Mouse (Mus musculus) liver, adult 2 months (tissue): ENCODE measurements around the gene Srsf3. TPM values are rescaled to one million over a fixed set of nuclear protein-coding genes. Genes with fewer than 3 reads are reported as not detected.

Experiments
- DNase-seq: peaks from one replicate; pipeline ENCODE4 v3.0.0-alpha.2; 2011; ENCODE audit warnings: low read depth, low spot score; ENCODE audit errors: extremely low read depth
- H3K27ac ChIP-seq: fragments of 200-500 bp; replicated peaks from 2 replicates; pipeline ENCODE4 v1.5.1; 2012; ENCODE audit warnings: low read depth, mild to moderate bottlenecking, control low read depth, inconsistent platforms, low read length; ENCODE audit not compliant: insufficient read depth
- H3K27me3 ChIP-seq: fragments of 200-500 bp; 2 replicates; pipeline ENCODE4 v1.6.1; 2012; ENCODE audit warnings: mild to moderate bottlenecking, moderate library complexity, low read length, inconsistent platforms; ENCODE audit not compliant: control insufficient read depth, insufficient read depth
- H3K36me3 ChIP-seq: fragments of 200-500 bp; 2 replicates; pipeline ENCODE4 v1.6.1; 2012; ENCODE audit warnings: low read length, inconsistent platforms; ENCODE audit not compliant: control insufficient read depth, insufficient read depth
- H3K4me1 ChIP-seq: fragments of 200-500 bp; 2 replicates; pipeline ENCODE4 v1.6.1; 2011; ENCODE audit warnings: low read length; ENCODE audit not compliant: control insufficient read depth, insufficient read depth
- H3K4me3 ChIP-seq: fragments of 200-500 bp; 2 replicates; pipeline ENCODE4 v1.5.1; 2011; ENCODE audit warnings: low read depth, mild to moderate bottlenecking, control low read depth, low read length, moderate library complexity; ENCODE audit not compliant: insufficient read depth
- H3K79me2 ChIP-seq: fragments of 200-500 bp; 2 replicates; pipeline ENCODE4 v1.6.1; 2012; ENCODE audit warnings: inconsistent platforms, mild to moderate bottlenecking, low read length, moderate library complexity; ENCODE audit not compliant: control insufficient read depth, insufficient read depth
- H3K9ac ChIP-seq: fragments of 200-500 bp; 2 replicates; pipeline ENCODE4 v1.6.1; 2012; ENCODE audit warnings: low read depth, mild to moderate bottlenecking, control low read depth, inconsistent platforms, low read length
- CTCF ChIP-seq: fragments of 200-500 bp; IDR thresholded peaks from 2 replicates; pipeline ENCODE4 v1.5.1; 2011; ENCODE audit warnings: low read depth, low read length, control low read depth
- POLR2A ChIP-seq: fragments of 200-500 bp; IDR thresholded peaks from 2 replicates; pipeline ENCODE4 v1.6.1; 2011; ENCODE audit warnings: low read length, control low read depth; ENCODE audit not compliant: insufficient read depth; ENCODE audit errors: extremely low read depth
- WGBS: fragments of 180-500 bp; shearing (Covaris S2); methylation state at CpG from one replicate; pipeline ENCODE4 v1.1.7; 2018; 5-methylcytosine and 5-hydroxymethylcytosine counted together
- polyA plus RNA-seq: library from polyadenylated mRNA; depleted of rRNA; stranded (reverse); fragments of >200 nt; gene quantifications from 2 replicates; pipeline ENCODE4 v1.2.3, GENCODE M21; 2012
- total RNA-seq: library from RNA; depleted of rRNA; stranded (reverse); fragments of >200 nt; gene quantifications from 2 replicates; pipeline ENCODE4 v1.2.3, GENCODE M21; 2014

Srsf3 gene
- total and polyA plus RNA-seq, 2 experiments, result 40.1 to 47.3 TPM

DNA sequence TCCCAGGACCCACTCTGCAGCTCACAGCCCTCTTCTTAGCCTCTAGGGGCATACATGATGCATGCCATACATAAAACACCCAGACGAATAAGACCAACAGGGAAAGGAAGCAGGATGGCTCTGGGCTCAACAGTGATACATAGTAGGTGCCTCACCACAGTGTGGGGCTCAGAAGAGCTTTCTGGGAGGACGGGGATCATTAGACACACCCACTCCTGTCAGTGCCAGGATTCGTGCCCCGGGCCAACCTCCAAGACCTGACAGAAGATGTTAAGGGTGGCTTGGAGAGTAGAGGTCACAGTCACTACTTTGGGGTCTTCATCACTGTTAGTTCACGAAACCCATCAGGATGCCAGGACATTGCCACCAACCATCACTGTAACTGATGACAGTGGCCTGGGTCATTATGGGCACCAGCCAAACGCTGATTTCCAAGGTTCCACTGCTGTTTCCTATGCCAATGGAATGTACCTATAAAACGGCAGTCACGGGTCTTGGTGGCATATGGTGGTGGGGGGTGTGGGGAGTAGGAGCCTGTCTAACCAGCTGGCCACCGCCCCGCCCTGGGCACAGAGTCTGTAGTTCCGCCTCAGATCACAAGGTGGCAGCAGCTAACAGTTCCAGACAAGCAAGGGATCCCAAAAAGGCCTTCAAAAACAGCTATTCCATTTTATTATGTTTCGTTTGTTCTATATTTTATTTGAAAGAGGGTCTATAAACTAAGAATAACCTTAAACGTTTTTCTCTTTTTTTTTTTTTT is 16.5 kb downstream of the Srsf3 start:
- H3K9ac ChIP-seq, result no peak overlapping the region
- H3K4me1 ChIP-seq, result peaks cover 35% of the 10 kb centered on the region
- TF ChIP-seq POLR2A (no peak), CTCF (peak; percentile 92)
- peaks cover 4% of the 10 kb centered on the region for H3K36me3 ChIP-seq
- no peak for DNase-seq
- H3K27me3 ChIP-seq, result no peaks in the 10 kb centered on the region
- no peaks in the 10 kb centered on the region for H3K79me2 ChIP-seq
- 20% methylated on average over 13 of the region's 13 CpGs for WGBS
- no peak overlapping the region for H3K4me3 ChIP-seq
- no peak overlapping the region for H3K27ac ChIP-seq

DNA sequence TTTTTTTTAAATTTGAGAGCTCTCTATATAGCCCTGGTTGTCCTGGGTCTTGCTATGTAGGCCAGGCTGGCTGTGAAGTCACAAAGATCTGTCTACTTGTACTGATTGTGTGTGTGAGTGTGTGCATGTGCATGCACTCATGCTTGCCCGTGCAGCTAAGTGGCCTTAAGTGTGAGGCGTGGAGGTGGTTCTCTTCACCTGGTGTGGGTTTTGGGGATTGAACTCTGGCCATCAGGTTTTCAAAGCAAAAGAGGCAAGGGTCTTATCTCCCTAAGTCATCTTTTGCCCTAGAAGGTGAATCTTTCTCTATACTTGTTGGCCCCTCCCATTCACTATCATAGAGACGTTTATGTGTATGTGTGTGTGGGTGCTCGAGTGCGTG is 17.1 kb downstream of the Srsf3 start:
- H3K4me1 ChIP-seq, result peaks cover 35% of the 10 kb centered on the region

DNA sequence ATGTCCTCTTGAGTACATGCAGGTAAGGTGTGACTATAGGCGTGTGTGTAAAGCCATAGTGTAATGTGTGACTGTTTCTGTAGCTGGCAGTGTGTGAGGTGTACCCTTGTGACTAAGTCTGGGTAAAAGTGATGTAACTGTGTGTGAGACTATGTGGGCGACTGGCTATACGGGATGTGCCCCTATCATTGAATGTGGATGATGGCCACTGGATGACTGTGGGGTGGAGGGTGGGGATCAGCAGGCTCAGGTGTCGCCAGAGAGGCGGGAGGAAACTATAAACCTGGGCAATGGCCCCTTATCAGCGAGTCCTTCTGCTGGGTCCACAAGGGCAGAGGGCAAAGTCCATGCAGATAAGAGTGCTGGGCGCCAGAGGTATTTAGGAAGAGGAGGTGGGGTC is 17.5 kb downstream of the Srsf3 start:
- no peak overlapping the region for H3K4me3 ChIP-seq
- no peak overlapping the region for H3K9ac ChIP-seq
- 25% methylated on average over 7 of the region's 7 CpGs for WGBS

More for the DNA sequence above, 17.1 kb downstream of the Srsf3 start:
- H3K36me3 ChIP-seq, result peaks cover 4% of the 10 kb centered on the region
- H3K79me2 ChIP-seq, result no peaks in the 10 kb centered on the region
- no peaks in the 10 kb centered on the region for H3K27me3 ChIP-seq
- H3K4me3 ChIP-seq, result no peak overlapping the region
- WGBS, result 52% methylated on average over 5 of the region's 5 CpGs
- H3K9ac ChIP-seq, result no peak overlapping the region
- H3K27ac ChIP-seq, result no peak overlapping the region
- TF ChIP-seq CTCF, result no peak
- TF ChIP-seq POLR2A, result no peak
- DNase-seq, result no peak

DNA sequence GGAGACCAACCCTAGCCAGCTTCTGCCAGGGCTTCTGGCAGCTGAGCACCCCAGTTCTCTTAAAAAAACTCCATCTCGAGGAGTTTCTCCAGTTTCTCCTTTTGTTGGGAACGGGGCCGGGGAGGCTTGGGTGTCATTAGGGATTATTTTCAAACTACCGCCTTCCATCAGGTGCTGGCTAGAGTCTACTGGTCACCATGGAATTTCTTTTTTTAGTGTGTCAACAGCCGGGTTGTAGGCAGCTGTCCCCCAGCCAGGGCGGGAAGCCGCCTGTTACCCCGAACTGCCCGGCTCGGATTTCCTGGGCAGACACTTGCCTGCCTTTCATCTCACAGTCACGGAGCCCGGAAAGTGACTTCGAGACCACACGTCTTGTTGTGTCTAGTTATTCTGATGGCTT is 18.4 kb downstream of the Srsf3 start:
- no peak for DNase-seq
- Histone ChIP-seq H3K4me1 (peaks cover 25% of the 10 kb centered on the region), H3K4me3 (no peak overlapping the region), H3K9ac (no peak overlapping the region), H3K36me3 (no peaks in the 10 kb centered on the region), H3K27me3 (no peaks in the 10 kb centered on the region), H3K79me2 (no peaks in the 10 kb centered on the region), H3K27ac (no peak overlapping the region)
- TF ChIP-seq CTCF (no peak), POLR2A (no peak)
- 17% methylated on average over 14 of the region's 14 CpGs for WGBS

More for the DNA sequence above, 17.5 kb downstream of the Srsf3 start:
- peak; percentile 72 for DNase-seq
- no peak for TF ChIP-seq CTCF
- no peak for TF ChIP-seq POLR2A
- Histone ChIP-seq H3K27ac (no peak overlapping the region), H3K27me3 (no peaks in the 10 kb centered on the region), H3K79me2 (no peaks in the 10 kb centered on the region), H3K4me1 (peaks cover 33% of the 10 kb centered on the region), H3K36me3 (peaks cover 4% of the 10 kb centered on the region; the same call in 1 of the 2 replicates)

DNA sequence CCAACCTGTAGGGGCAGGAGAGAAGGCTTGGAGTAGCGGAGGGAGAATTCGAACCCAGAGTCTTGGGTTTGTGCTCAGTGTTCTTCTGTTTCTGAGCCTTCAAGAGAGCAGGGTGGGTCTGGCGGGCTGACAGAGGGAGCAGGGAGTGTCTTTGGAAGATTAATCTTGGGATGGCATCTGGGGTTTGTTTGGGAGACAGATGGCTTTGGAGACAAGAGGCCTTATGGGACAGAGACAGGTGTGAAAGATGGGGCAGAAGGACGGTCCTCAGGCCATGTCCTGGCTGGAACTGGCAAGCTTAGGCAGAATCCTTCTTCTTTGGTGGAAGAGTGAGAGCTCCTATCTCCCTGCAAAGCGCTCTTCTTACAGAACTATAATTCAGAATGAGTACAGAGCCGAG is 20.6 kb downstream of the Srsf3 start:
- 94% methylated on average over 6 of the region's 6 CpGs for WGBS
- H3K4me3 ChIP-seq, result no peak overlapping the region
- no peak overlapping the region for H3K9ac ChIP-seq
- H3K79me2 ChIP-seq, result no peaks in the 10 kb centered on the region
- H3K4me1 ChIP-seq, result peaks cover 33% of the 10 kb centered on the region
- TF ChIP-seq CTCF (no peak), POLR2A (no peak)
- H3K27me3 ChIP-seq, result no peaks in the 10 kb centered on the region
- H3K27ac ChIP-seq, result no peak overlapping the region
- DNase-seq, result no peak
- H3K36me3 ChIP-seq, result no peaks in the 10 kb centered on the region

DNA sequence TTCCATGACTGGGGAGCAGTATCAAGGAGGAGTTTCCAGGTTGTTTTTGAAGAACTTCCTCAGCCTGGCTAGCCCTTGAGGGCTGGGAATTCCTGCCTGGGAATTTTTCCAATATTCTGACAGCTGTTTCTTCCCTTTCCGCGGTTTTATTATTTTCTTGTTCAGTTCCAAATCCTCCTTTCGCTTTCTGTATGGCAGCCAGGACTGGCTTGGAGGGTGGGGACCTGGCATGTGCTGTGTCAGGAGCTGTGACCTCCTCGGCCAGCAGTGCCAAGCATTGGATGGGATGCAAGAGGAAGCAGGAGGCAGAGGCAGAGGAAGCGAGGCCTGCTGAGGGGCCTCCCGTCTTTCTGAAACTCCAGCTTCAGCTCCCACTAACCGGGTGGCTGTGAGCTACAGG is 21.4 kb downstream of the Srsf3 start:
- H3K4me3 ChIP-seq, result no peak overlapping the region
- TF ChIP-seq POLR2A, result no peak
- TF ChIP-seq CTCF, result no peak
- H3K79me2 ChIP-seq, result no peaks in the 10 kb centered on the region
- H3K27ac ChIP-seq, result no peak overlapping the region
- H3K36me3 ChIP-seq, result no peaks in the 10 kb centered on the region
- peak; percentile 72 for DNase-seq
- no peak overlapping the region for H3K9ac ChIP-seq
- WGBS, result 5% methylated on average over 7 of the region's 7 CpGs
- peaks cover 41% of the 10 kb centered on the region for H3K4me1 ChIP-seq
- H3K27me3 ChIP-seq, result no peaks in the 10 kb centered on the region
